Mouse (Mus musculus): ENCODE measurements around the gene Slc25a42. TPM values are rescaled to one million over a fixed set of nuclear protein-coding genes. Genes with fewer than 3 reads are reported as not detected.

The Slc25a42 gene
- total and polyA plus RNA-seq, 3 experiments, result 5.1 to 19.3 (median 12.1) TPM

DNA sequence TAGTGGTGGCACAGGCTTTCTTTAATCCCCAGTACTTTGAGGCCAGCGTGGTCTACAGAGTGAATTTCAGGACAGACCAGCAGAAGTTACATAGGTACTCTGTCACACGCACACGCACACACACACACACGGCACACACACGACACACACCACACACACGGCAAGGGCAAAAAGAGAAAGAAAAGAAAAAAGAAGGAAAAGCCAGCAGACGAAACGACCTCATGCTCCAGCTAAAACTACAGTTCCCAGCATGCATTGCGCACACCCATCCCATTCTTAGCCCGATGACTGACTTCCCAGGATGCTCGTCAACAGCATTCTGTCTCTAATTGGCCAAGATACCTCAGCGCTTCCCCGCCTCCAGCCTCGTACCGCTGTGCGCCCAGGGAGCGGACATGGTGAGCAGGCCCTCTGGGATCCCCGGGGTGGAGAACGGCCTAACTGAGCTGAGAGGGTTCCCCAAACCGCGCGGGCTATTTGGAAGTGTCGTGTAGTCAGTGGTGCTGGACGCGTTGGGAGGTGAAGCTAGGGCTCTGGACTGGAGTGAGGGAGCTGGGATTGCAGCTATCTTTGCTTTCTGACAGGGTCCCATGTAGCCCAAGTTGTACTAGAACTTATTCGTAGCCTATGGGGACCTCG, 39.9 kb downstream of the Slc25a42 start, which contains the start of gene Tmem161a:
Tmem161a (plus strand) TSS at position 314 of the 639 bp plus-strand sequence.
- no peak for TF ChIP-seq GATA2 (IDR thresholded peaks at IDR 0.05; ENCODE audit: borderline replicate concordance, low read depth, low read length)
- no peak for TF ChIP-seq TAL1 (conservative IDR thresholded peaks at IDR 0.05; ENCODE audit: low read depth, low read length)
- no peak for TF ChIP-seq CTCF (IDR thresholded peaks at IDR 0.05; ENCODE audit: low read depth, low read length)
- no peak for TF ChIP-seq GATA1 (IDR thresholded peaks at IDR 0.05; ENCODE audit: borderline replicate concordance, low read length)
- TF ChIP-seq POLR2AphosphoS5 (IDR thresholded peaks at IDR 0.05; ENCODE audit: insufficient replicate concordance, low read depth, low read length), result no peak
- peak; percentile 98 for ATAC-seq (ENCODE audit: extremely low read depth, insufficient number of reproducible peaks, low FRiP score, poor library complexity, severe bottlenecking)

DNA sequence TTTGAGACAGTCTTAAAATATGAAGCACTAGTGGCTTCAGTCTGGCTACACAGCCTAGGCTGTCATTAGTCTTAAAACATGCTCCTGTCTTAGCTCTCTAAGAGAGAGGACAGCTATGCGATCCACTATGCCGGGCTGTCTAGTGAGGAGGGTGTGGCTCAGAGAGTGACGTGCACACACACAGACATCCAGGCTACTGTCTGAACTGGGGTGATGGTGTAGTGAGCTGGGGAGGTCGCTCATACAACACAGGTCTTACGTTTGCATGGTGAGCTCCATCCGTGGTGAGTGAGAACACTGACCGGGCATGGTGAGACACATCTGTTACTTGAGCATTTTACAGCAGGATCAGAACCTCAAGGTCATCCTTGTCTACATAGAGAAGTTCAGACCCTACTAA, 40.9 kb downstream of the Slc25a42 start:
- DNase-seq (ENCODE audit: low spot score), result no peak
- peaks cover 58% of the 10 kb centered on the region for H3K4me1 ChIP-seq (ENCODE audit: insufficient read depth, low read depth, low read length)

More for the DNA sequence above, 39.9 kb downstream of the Slc25a42 start, which contains the start of gene Tmem161a:
- peaks cover 52% of the 10 kb centered on the region for H3K4me1 ChIP-seq (ENCODE audit: insufficient read depth, low read depth, low read length)
- H3K27me3 ChIP-seq (ENCODE audit: insufficient read depth, low read length), result no peaks in the 10 kb centered on the region
- peaks cover 31% of the 10 kb centered on the region for H3K36me3 ChIP-seq (replicated peaks)
- peak within 1 kb of the TSS; percentile 75 for H3K4me3 ChIP-seq (ENCODE audit: low read depth, low read length)
- DNase-seq (ENCODE audit: low spot score), result peak; percentile 98
- no peaks in the 10 kb centered on the region for H3K9me3 ChIP-seq (replicated peaks)

DNA sequence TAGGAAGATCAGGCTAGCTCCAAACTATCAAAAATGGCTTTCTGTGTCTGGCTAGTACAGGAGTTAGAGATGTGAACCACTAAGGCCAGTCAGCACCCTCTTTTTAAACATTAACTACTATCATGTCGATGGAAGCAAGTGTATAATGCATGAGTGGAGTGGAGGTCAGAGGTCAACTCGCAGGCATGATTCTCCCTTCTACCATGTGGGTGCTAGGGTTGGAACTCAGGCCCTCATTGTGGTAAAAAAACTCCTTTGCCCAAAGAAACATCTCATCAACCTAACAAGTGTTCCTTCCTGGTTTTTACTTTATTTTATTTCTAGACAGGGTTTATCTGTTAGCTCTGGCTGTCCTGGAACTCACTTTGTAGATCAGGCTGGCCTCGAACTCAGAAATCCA, 41.4 kb downstream of the Slc25a42 start:
- DNase-seq (ENCODE audit: low spot score), result no peak
- Histone ChIP-seq H3K4me1 (ENCODE audit: insufficient read depth, low read depth, low read length) (peaks cover 59% of the 10 kb centered on the region), H3K27me3 (ENCODE audit: insufficient read depth, low read length) (peaks cover 8% of the 10 kb centered on the region; the same call in 1 of the 2 replicates), H3K4me3 (ENCODE audit: low read depth, low read length) (no peak overlapping the region), H3K36me3 (replicated peaks) (peaks cover 18% of the 10 kb centered on the region), H3K9me3 (replicated peaks) (no peaks in the 10 kb centered on the region)
- TF ChIP-seq TAL1 (conservative IDR thresholded peaks at IDR 0.05; ENCODE audit: low read depth, low read length) (no peak), GATA2 (IDR thresholded peaks at IDR 0.05; ENCODE audit: borderline replicate concordance, low read depth, low read length) (no peak), GATA1 (IDR thresholded peaks at IDR 0.05; ENCODE audit: borderline replicate concordance, low read length) (no peak), CTCF (IDR thresholded peaks at IDR 0.05; ENCODE audit: low read depth, low read length) (no peak)
- no peak for ATAC-seq (ENCODE audit: extremely low read depth, insufficient number of reproducible peaks, low FRiP score, poor library complexity, severe bottlenecking)

More for the DNA sequence above, 40.9 kb downstream of the Slc25a42 start:
- H3K4me3 ChIP-seq (ENCODE audit: low read depth, low read length), result peak overlapping the region; percentile 42; the same call in 1 of the 2 replicates
- peaks cover 22% of the 10 kb centered on the region for H3K36me3 ChIP-seq (replicated peaks)
- ATAC-seq (ENCODE audit: extremely low read depth, insufficient number of reproducible peaks, low FRiP score, poor library complexity, severe bottlenecking), result no peak
- H3K9me3 ChIP-seq (replicated peaks), result no peaks in the 10 kb centered on the region
- no peak for TF ChIP-seq POLR2AphosphoS5 (IDR thresholded peaks at IDR 0.05; ENCODE audit: insufficient replicate concordance, low read depth, low read length)
- no peak for TF ChIP-seq GATA1 (IDR thresholded peaks at IDR 0.05; ENCODE audit: borderline replicate concordance, low read length)
- TF ChIP-seq TAL1 (conservative IDR thresholded peaks at IDR 0.05; ENCODE audit: low read depth, low read length), result no peak
- TF ChIP-seq GATA2 (IDR thresholded peaks at IDR 0.05; ENCODE audit: borderline replicate concordance, low read depth, low read length), result no peak
- TF ChIP-seq CTCF (IDR thresholded peaks at IDR 0.05; ENCODE audit: low read depth, low read length), result no peak
- peaks cover 3% of the 10 kb centered on the region; the same call in 1 of the 2 replicates for H3K27me3 ChIP-seq (ENCODE audit: insufficient read depth, low read length)

DNA sequence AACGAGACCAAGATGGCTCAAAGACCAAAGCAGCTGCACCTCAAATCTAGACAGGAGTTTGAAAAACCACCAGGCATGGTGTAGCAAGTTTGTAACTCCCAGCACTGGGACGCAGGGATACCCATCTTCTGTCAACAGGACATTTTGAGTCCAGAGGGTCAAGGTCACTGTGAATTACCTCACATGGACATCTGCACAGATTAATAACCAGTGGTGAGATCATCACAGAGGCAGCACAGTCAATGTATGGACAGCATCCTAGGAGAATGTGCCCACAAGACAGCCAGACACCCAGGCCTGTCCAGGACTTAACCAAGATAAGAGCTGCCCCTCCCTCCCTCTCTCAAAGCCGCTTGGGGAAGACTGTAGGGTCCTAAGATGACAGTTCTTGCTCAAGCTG, 42.0 kb downstream of the Slc25a42 start:
- peaks cover 65% of the 10 kb centered on the region for H3K4me1 ChIP-seq (ENCODE audit: insufficient read depth, low read depth, low read length)
- no peak for DNase-seq (ENCODE audit: low spot score)

DNA sequence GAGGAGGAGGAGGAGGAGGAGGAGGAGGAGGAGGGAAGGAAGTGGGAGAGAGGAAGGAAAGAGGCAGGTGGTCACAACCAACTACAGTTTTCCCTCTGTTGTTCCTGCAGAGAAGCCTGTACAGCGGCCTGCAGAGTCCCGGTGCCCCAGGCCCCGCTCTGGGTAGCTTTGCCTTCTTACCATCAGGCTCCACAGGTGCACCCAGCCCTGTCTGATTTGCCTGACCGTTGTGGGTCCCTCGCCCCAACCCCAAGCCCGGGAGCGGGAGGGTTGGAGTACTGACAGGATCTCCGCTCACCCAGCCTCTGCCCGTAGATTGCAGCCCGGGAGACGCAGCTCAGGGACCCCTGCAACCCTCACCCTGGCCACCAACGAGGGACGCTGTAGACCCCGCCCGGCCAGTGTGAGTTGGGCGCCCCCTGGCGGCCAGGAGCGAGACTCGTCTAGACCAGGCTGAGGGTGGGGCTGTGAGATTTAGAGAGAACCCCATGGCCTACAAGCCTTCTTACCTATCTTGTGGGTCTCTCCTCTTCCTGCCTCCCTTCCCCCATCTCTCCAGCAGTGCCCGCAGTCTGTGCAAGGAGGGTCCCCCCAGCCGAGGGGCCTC, 45.5 kb downstream of the Slc25a42 start:
- DNase-seq (ENCODE audit: low spot score), result peak; percentile 75
- Histone ChIP-seq H3K9me3 (replicated peaks) (no peaks in the 10 kb centered on the region), H3K4me1 (ENCODE audit: insufficient read depth, low read depth, low read length) (peaks cover 42% of the 10 kb centered on the region), H3K4me3 (ENCODE audit: low read depth, low read length) (peak overlapping the region; percentile 51; the same call in 1 of the 2 replicates), H3K36me3 (replicated peaks) (no peaks in the 10 kb centered on the region), H3K27me3 (ENCODE audit: insufficient read depth, low read length) (peaks cover 34% of the 10 kb centered on the region)
- TF ChIP-seq CTCF (IDR thresholded peaks at IDR 0.05; ENCODE audit: low read depth, low read length) (peak; percentile 60), TAL1 (conservative IDR thresholded peaks at IDR 0.05; ENCODE audit: low read depth, low read length) (no peak)
- ATAC-seq (ENCODE audit: extremely low read depth, insufficient number of reproducible peaks, low FRiP score, poor library complexity, severe bottlenecking), result no peak

More for the DNA sequence above, 42.0 kb downstream of the Slc25a42 start:
- Histone ChIP-seq H3K4me3 (ENCODE audit: low read depth, low read length) (no peak overlapping the region), H3K27me3 (ENCODE audit: insufficient read depth, low read length) (peaks cover 13% of the 10 kb centered on the region; the same call in 1 of the 2 replicates), H3K9me3 (replicated peaks) (no peaks in the 10 kb centered on the region), H3K36me3 (replicated peaks) (peaks cover 15% of the 10 kb centered on the region)
- no peak for ATAC-seq (ENCODE audit: extremely low read depth, insufficient number of reproducible peaks, low FRiP score, poor library complexity, severe bottlenecking)
- TF ChIP-seq POLR2AphosphoS5 (IDR thresholded peaks at IDR 0.05; ENCODE audit: insufficient replicate concordance, low read depth, low read length) (no peak), TAL1 (conservative IDR thresholded peaks at IDR 0.05; ENCODE audit: low read depth, low read length) (no peak), GATA1 (IDR thresholded peaks at IDR 0.05; ENCODE audit: borderline replicate concordance, low read length) (no peak), CTCF (IDR thresholded peaks at IDR 0.05; ENCODE audit: low read depth, low read length) (no peak)

DNA sequence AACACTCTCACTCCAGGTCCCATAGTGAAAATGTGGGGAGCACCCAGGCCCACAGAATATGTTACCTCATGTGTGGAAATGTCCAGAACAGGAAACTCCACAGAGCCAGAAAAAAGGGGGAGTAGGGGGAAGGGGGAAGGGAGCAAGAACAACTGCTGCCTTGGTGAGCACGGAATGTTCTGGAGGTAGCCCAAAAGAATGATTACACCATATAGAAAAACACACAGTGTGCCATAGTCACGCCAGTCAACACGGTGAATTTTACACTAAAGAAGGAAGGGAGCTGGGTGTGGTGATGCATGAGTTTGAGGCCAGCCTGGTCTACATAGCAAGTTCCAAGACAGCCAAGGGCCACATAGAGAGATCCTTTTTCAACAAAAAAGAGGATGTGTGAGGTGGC, 48.8 kb downstream of the Slc25a42 start:
- Histone ChIP-seq H3K36me3 (replicated peaks) (no peaks in the 10 kb centered on the region), H3K9me3 (replicated peaks) (no peaks in the 10 kb centered on the region), H3K4me1 (ENCODE audit: insufficient read depth, low read depth, low read length) (peaks cover 42% of the 10 kb centered on the region), H3K27me3 (ENCODE audit: insufficient read depth, low read length) (peaks cover 48% of the 10 kb centered on the region), H3K4me3 (ENCODE audit: low read depth, low read length) (no peak overlapping the region)
- ATAC-seq (ENCODE audit: extremely low read depth, insufficient number of reproducible peaks, low FRiP score, poor library complexity, severe bottlenecking) (no peak), DNase-seq (ENCODE audit: low spot score) (no peak)
- TF ChIP-seq TAL1 (conservative IDR thresholded peaks at IDR 0.05; ENCODE audit: low read depth, low read length), result no peak
- TF ChIP-seq GATA1 (IDR thresholded peaks at IDR 0.05; ENCODE audit: borderline replicate concordance, low read length), result no peak
- TF ChIP-seq POLR2AphosphoS5 (IDR thresholded peaks at IDR 0.05; ENCODE audit: insufficient replicate concordance, low read depth, low read length), result no peak
- no peak for TF ChIP-seq GATA2 (IDR thresholded peaks at IDR 0.05; ENCODE audit: borderline replicate concordance, low read depth, low read length)
- TF ChIP-seq CTCF (IDR thresholded peaks at IDR 0.05; ENCODE audit: low read depth, low read length), result no peak
